Mouse (Mus musculus): ENCODE measurements around the gene Ppp5c. TPM values are rescaled to one million over a fixed set of nuclear protein-coding genes. Genes with fewer than 3 reads are reported as not detected.

The Ppp5c gene
- polyA plus RNA-seq, 1 experiment from 2014 or later, result 101 TPM

GRCm38 (mm10) chr7:16971160-16971559, 56.6 kb downstream of the Ppp5c start:
- no peaks in the 10 kb centered on the region for H3K36me3 ChIP-seq (ENCODE audit: control insufficient read depth, insufficient read depth, low read length)
- 84% methylated on average over 3 of the region's 3 CpGs for WGBS
- H3K4me1 ChIP-seq (replicated peaks; ENCODE audit: control insufficient read depth, insufficient read depth, low read length), result no peaks in the 10 kb centered on the region
- ATAC-seq (replicated peaks; ENCODE audit: low FRiP score, low TSS enrichment, low read depth), result no peak
- H3K4me3 ChIP-seq (ENCODE audit: low read depth, low read length), result no peak overlapping the region
- H3K9ac ChIP-seq (ENCODE audit: low read length), result no peak overlapping the region
- no peak overlapping the region for H3K4me2 ChIP-seq (ENCODE audit: low read length)
- no peaks in the 10 kb centered on the region for H3K9me3 ChIP-seq (ENCODE audit: control insufficient read depth, low read length)
- H3K27me3 ChIP-seq (replicated peaks; ENCODE audit: control insufficient read depth, insufficient read depth, low read length), result no peaks in the 10 kb centered on the region
- no peak overlapping the region for H3K27ac ChIP-seq (ENCODE audit: low read depth)
- DNase-seq (ENCODE audit: low spot score), result no peak

GRCm38 (mm10) chr7:16968414-16968813, 59.3 kb downstream of the Ppp5c start:
- DNase-seq (ENCODE audit: low spot score) (no peak), ATAC-seq (replicated peaks; ENCODE audit: low FRiP score, low TSS enrichment, low read depth) (no peak)
- no peak overlapping the region for H3K4me3 ChIP-seq (ENCODE audit: low read depth, low read length)
- H3K4me2 ChIP-seq (ENCODE audit: low read length), result no peak overlapping the region
- H3K4me1 ChIP-seq (replicated peaks; ENCODE audit: control insufficient read depth, insufficient read depth, low read length), result no peaks in the 10 kb centered on the region
- 71% methylated on average over 6 of the region's 6 CpGs for WGBS
- H3K27ac ChIP-seq (ENCODE audit: low read depth), result no peak overlapping the region
- H3K27me3 ChIP-seq (replicated peaks; ENCODE audit: control insufficient read depth, insufficient read depth, low read length), result no peaks in the 10 kb centered on the region
- H3K9ac ChIP-seq (ENCODE audit: low read length), result no peak overlapping the region
- H3K36me3 ChIP-seq (ENCODE audit: control insufficient read depth, insufficient read depth, low read length), result no peaks in the 10 kb centered on the region
- H3K9me3 ChIP-seq (ENCODE audit: control insufficient read depth, low read length), result no peaks in the 10 kb centered on the region

- WGBS, result 72% methylated on average over 5 of the region's 5 CpGs
Measured at GRCm38 (mm10) chr7:16961678-16962077, 66.0 kb downstream of the Ppp5c start.

GRCm38 (mm10) chr7:16959539-16960187, 68.1 kb downstream of the Ppp5c start, which contains the start of gene Pnmal1:
Pnmal1 (plus strand) TSS chr7:16959679.
- Histone ChIP-seq H3K9ac (ENCODE audit: low read length) (no peak within 1 kb of the TSS), H3K36me3 (ENCODE audit: control insufficient read depth, insufficient read depth, low read length) (no peaks in the 10 kb centered on the region), H3K27me3 (replicated peaks; ENCODE audit: control insufficient read depth, insufficient read depth, low read length) (no peaks in the 10 kb centered on the region), H3K4me1 (replicated peaks; ENCODE audit: control insufficient read depth, insufficient read depth, low read length) (peaks cover 4% of the 10 kb centered on the region; the same call in 1 of the 2 replicates), H3K4me2 (ENCODE audit: low read length) (0 out of 2 replicates have a peak within 1 kb of the TSS, but pooled peaks have one; percentile 16), H3K27ac (ENCODE audit: low read depth) (no peak within 1 kb of the TSS), H3K9me3 (ENCODE audit: control insufficient read depth, low read length) (no peaks in the 10 kb centered on the region), H3K4me3 (ENCODE audit: low read depth, low read length) (no peak within 1 kb of the TSS)
- DNase-seq (ENCODE audit: low spot score) (peak; percentile 72), ATAC-seq (replicated peaks; ENCODE audit: low FRiP score, low TSS enrichment, low read depth) (peak; percentile 72)
- WGBS, result 25% methylated on average over 17 of the region's 17 CpGs

More at GRCm38 (mm10) chr7:16961678-16962077, 66.0 kb downstream of the Ppp5c start:
- H3K9me3 ChIP-seq (ENCODE audit: control insufficient read depth, low read length), result no peaks in the 10 kb centered on the region
- H3K4me1 ChIP-seq (replicated peaks; ENCODE audit: control insufficient read depth, insufficient read depth, low read length), result peaks cover 4% of the 10 kb centered on the region; the same call in 1 of the 2 replicates
- no peaks in the 10 kb centered on the region for H3K36me3 ChIP-seq (ENCODE audit: control insufficient read depth, insufficient read depth, low read length)
- H3K4me3 ChIP-seq (ENCODE audit: low read depth, low read length), result no peak overlapping the region
- H3K27ac ChIP-seq (ENCODE audit: low read depth), result no peak overlapping the region
- no peak overlapping the region for H3K9ac ChIP-seq (ENCODE audit: low read length)
- no peak overlapping the region for H3K4me2 ChIP-seq (ENCODE audit: low read length)
- no peak for DNase-seq (ENCODE audit: low spot score)
- ATAC-seq (replicated peaks; ENCODE audit: low FRiP score, low TSS enrichment, low read depth), result no peak
- H3K27me3 ChIP-seq (replicated peaks; ENCODE audit: control insufficient read depth, insufficient read depth, low read length), result no peaks in the 10 kb centered on the region

- ATAC-seq (replicated peaks; ENCODE audit: low FRiP score, low TSS enrichment, low read depth) (no peak), DNase-seq (ENCODE audit: low spot score) (no peak)
- H3K36me3 ChIP-seq (ENCODE audit: control insufficient read depth, insufficient read depth, low read length), result no peaks in the 10 kb centered on the region
- H3K27me3 ChIP-seq (replicated peaks; ENCODE audit: control insufficient read depth, insufficient read depth, low read length), result no peaks in the 10 kb centered on the region
- no peak overlapping the region for H3K4me3 ChIP-seq (ENCODE audit: low read depth, low read length)
- no peak overlapping the region for H3K9ac ChIP-seq (ENCODE audit: low read length)
- H3K27ac ChIP-seq (ENCODE audit: low read depth), result no peak overlapping the region
- no peaks in the 10 kb centered on the region for H3K9me3 ChIP-seq (ENCODE audit: control insufficient read depth, low read length)
- no peak overlapping the region for H3K4me2 ChIP-seq (ENCODE audit: low read length)
- H3K4me1 ChIP-seq (replicated peaks; ENCODE audit: control insufficient read depth, insufficient read depth, low read length), result peaks cover 4% of the 10 kb centered on the region; the same call in 1 of the 2 replicates
- 64% methylated on average over 15 of the region's 15 CpGs for WGBS
Measured at GRCm38 (mm10) chr7:16956410-16957265, 71.1 kb downstream of the Ppp5c start.

DNA sequence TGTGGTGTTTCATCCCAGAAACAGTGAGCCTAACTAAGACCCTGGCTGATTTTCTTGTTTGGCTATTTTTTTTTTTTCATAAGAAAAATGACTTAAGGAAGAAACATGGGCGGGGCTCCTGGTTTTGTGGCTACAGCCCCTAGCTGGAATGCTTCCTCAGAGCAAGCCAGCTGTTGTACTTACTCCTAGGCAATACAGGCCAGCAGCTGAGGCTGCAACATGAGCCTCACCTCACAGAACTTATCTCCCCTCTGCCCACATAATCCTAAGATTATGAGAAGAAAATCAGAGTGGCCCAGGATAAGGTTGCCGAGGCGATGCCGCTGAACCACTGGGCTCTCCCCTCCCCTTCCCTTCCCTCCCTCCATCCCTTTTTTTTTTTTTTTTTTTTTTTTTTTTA, 72.0 kb downstream of the Ppp5c start:
- Histone ChIP-seq H3K4me1 (replicated peaks; ENCODE audit: control insufficient read depth, insufficient read depth, low read length) (peaks cover 6% of the 10 kb centered on the region; the same call in 1 of the 2 replicates), H3K36me3 (ENCODE audit: control insufficient read depth, insufficient read depth, low read length) (no peaks in the 10 kb centered on the region), H3K4me2 (ENCODE audit: low read length) (no peak overlapping the region), H3K9ac (ENCODE audit: low read length) (no peak overlapping the region), H3K9me3 (ENCODE audit: control insufficient read depth, low read length) (no peaks in the 10 kb centered on the region), H3K4me3 (ENCODE audit: low read depth, low read length) (no peak overlapping the region), H3K27me3 (replicated peaks; ENCODE audit: control insufficient read depth, insufficient read depth, low read length) (no peaks in the 10 kb centered on the region), H3K27ac (ENCODE audit: low read depth) (no peak overlapping the region)
- no peak for ATAC-seq (replicated peaks; ENCODE audit: low FRiP score, low TSS enrichment, low read depth)
- 77% methylated on average over 4 of the region's 4 CpGs for WGBS
- no peak for DNase-seq (ENCODE audit: low spot score)

Other genes starting within 250 kb of the Ppp5c start
- 41.5 and 43.9 TPM in 2 replicates for gene Slc1a5, start 246.6 kb downstream of the Ppp5c start, polyA plus RNA-seq (2014; fragmentation: Nextera tagmentation; extraction: Ambion mirVana)
- gene Strn4, start 212.0 kb downstream of the Ppp5c start, polyA plus RNA-seq (2014; fragmentation: Nextera tagmentation; extraction: Ambion mirVana), result 107 and 111 TPM in 2 replicates
- 27.5 and 28.3 TPM in 2 replicates for gene Fkrp, start 211.2 kb downstream of the Ppp5c start, polyA plus RNA-seq (2014; fragmentation: Nextera tagmentation; extraction: Ambion mirVana)
- gene Prkd2, start 185.0 kb downstream of the Ppp5c start, polyA plus RNA-seq (2014; fragmentation: Nextera tagmentation; extraction: Ambion mirVana), result 12.0 and 12.8 TPM in 2 replicates
- 5.3 and 5.5 TPM in 2 replicates for gene Dact3, start 152.6 kb downstream of the Ppp5c start, polyA plus RNA-seq (2014; fragmentation: Nextera tagmentation; extraction: Ambion mirVana)
- 12.5 and 13.9 TPM in 2 replicates for gene Gng8, start 136.1 kb downstream of the Ppp5c start, polyA plus RNA-seq (2014; fragmentation: Nextera tagmentation; extraction: Ambion mirVana)
- gene Ptgir, start 121.4 kb downstream of the Ppp5c start, polyA plus RNA-seq (2014; fragmentation: Nextera tagmentation; extraction: Ambion mirVana), result 2.2 and 2.3 TPM in 2 replicates
- 184 and 190 TPM in 2 replicates for gene Calm3, start 103.8 kb downstream of the Ppp5c start, polyA plus RNA-seq (2014; fragmentation: Nextera tagmentation; extraction: Ambion mirVana)
- 4.1 and 5.3 TPM in 2 replicates for gene Pnmal2, start 83.2 kb downstream of the Ppp5c start, polyA plus RNA-seq (2014; fragmentation: Nextera tagmentation; extraction: Ambion mirVana)
- gene Pnmal1, start 68.2 kb downstream of the Ppp5c start, polyA plus RNA-seq (2014; fragmentation: Nextera tagmentation; extraction: Ambion mirVana), result 3.7 and 4.1 TPM in 2 replicates
- 0.51 and 0.62 TPM in 2 replicates for gene Gm42372, start 44.8 kb downstream of the Ppp5c start, polyA plus RNA-seq (2014; fragmentation: Nextera tagmentation; extraction: Ambion mirVana)
- 24.1 and 26.0 TPM in 2 replicates for gene Ccdc8, start 35.2 kb downstream of the Ppp5c start, polyA plus RNA-seq (2014; fragmentation: Nextera tagmentation; extraction: Ambion mirVana)
- 55.8 and 58.2 TPM in 2 replicates for gene Hif3a, start 34.5 kb upstream of the Ppp5c start, polyA plus RNA-seq (2014; fragmentation: Nextera tagmentation; extraction: Ambion mirVana)
- gene Psg16, start 46.1 kb upstream of the Ppp5c start, polyA plus RNA-seq (2014; fragmentation: Nextera tagmentation; extraction: Ambion mirVana), result 0.11 and 0.36 TPM in 2 replicates
- not detected in 2 replicates for gene Ceacam3, start 122.4 kb upstream of the Ppp5c start, polyA plus RNA-seq (2014; fragmentation: Nextera tagmentation; extraction: Ambion mirVana)
- not detected in 2 replicates for gene Psg29, start 175.6 kb upstream of the Ppp5c start, polyA plus RNA-seq (2014; fragmentation: Nextera tagmentation; extraction: Ambion mirVana)

Measured in intestine, embryonic 14.5 days (tissue).